Mouse (Mus musculus) fat pad, adult 2 months (tissue): ENCODE data around the gene Nobox.
A peak's percentile ranks its signal among the peaks of the same experiment; 100 is the strongest.

Source experiments
- DNase-seq: peaks from one replicate; pipeline ENCODE4 v3.0.0-alpha.2; 2011; ENCODE audit warnings: low read depth, low spot score; ENCODE audit errors: extremely low read depth

Nobox gene

GRCm38 (mm10) chr6:43309454-43309853, at the start of gene Nobox:
Gene Nobox, minus strand, starts transcription at chr6:43309554.
- no peak for DNase-seq

GRCm38 (mm10) chr6:43354562-43355241, 45.3 kb upstream of the Nobox start:
- DNase-seq = no peak

GRCm38 (mm10) chr6:43353446-43353845, 44.1 kb upstream of the Nobox start:
- no peak for DNase-seq

GRCm38 (mm10) chr6:43349083-43349482, 39.7 kb upstream of the Nobox start:
- no peak for DNase-seq

GRCm38 (mm10) chr6:43347637-43348036, 38.3 kb upstream of the Nobox start:
- no peak for DNase-seq

GRCm38 (mm10) chr6:43343006-43343405, 33.7 kb upstream of the Nobox start:
- DNase-seq = no peak

- DNase-seq = no peak
Measured at GRCm38 (mm10) chr6:43342386-43342785, 33.0 kb upstream of the Nobox start.

- DNase-seq = no peak
Measured at GRCm38 (mm10) chr6:43338804-43339203, 29.4 kb upstream of the Nobox start.

- peak; percentile 79 for DNase-seq
Measured at GRCm38 (mm10) chr6:43337491-43337961, 28.2 kb upstream of the Nobox start.

GRCm38 (mm10) chr6:43335619-43336234, 26.4 kb upstream of the Nobox start:
- no peak for DNase-seq

GRCm38 (mm10) chr6:43333479-43333878, 24.1 kb upstream of the Nobox start:
- no peak for DNase-seq

- DNase-seq = no peak
Measured at GRCm38 (mm10) chr6:43312961-43313656, 3.8 kb upstream of the Nobox start.

- DNase-seq = no peak
Measured at GRCm38 (mm10) chr6:43312546-43312945, 3.2 kb upstream of the Nobox start.

- DNase-seq = no peak
Measured at GRCm38 (mm10) chr6:43310071-43310470, 717 bp upstream of the Nobox start.

- DNase-seq = no peak
Measured at GRCm38 (mm10) chr6:43297508-43297850, 11.9 kb downstream of the Nobox start.

GRCm38 (mm10) chr6:43296798-43297507, 12.4 kb downstream of the Nobox start:
- no peak for DNase-seq

- DNase-seq = no peak
Measured at GRCm38 (mm10) chr6:43295908-43296307, 13.4 kb downstream of the Nobox start.

GRCm38 (mm10) chr6:43293175-43293574, 16.2 kb downstream of the Nobox start:
- no peak for DNase-seq

- peak; percentile 66 for DNase-seq
Measured at GRCm38 (mm10) chr6:43292471-43293076, 16.8 kb downstream of the Nobox start.

- no peak for DNase-seq
Measured at GRCm38 (mm10) chr6:43292041-43292440, 17.3 kb downstream of the Nobox start.

- no peak for DNase-seq
Measured at GRCm38 (mm10) chr6:43280481-43280880, 28.9 kb downstream of the Nobox start.
